8 mouse cellular contexts compared by ENCODE assay signal in genomic region chr2:129296086-129296485, GRCm38 (mm10). TPM values are rescaled to one million over a fixed set of nuclear protein-coding genes. Genes with fewer than 3 reads are reported as not detected.
DNase-seq lines count a peak whose midpoint lies in the region; ATAC-seq and TF ChIP-seq lines count a peak whose summit lies in the region.

No protein-coding gene starts in this region.

- no peak for DNase-seq in liver, embryonic 11.5 days (ENCODE audit: low spot score)
- DNase-seq in liver = no peak
- peak; percentile 29 for DNase-seq in c-Kit-negative CD71-positive TER-119-positive erythroid progenitor cells, embryonic 14.5 days (ENCODE audit: low read depth, low spot score)
- no peak for DNase-seq in midbrain, postnatal 0 days (ENCODE audit: low spot score)
- no peak for DNase-seq in thymus, postnatal 25 days
- DNase-seq in kidney, postnatal 14 days = no peak
- DNase-seq in left cerebral cortex, adult 8-10 months (ENCODE audit: low spot score in 2 of 2) = no peak

- peaks cover 4% of the 10 kb centered on the region for H3K4me1 ChIP-seq in liver, embryonic 11.5 days (replicated peaks; ENCODE audit: control insufficient read depth, insufficient read depth, low read length)
- peaks cover 6% of the 10 kb centered on the region for H3K4me1 ChIP-seq in hindbrain, embryonic 16.5 days (ENCODE audit: control insufficient read depth, insufficient read depth, low read depth, low read length)
- H3K4me1 ChIP-seq in midbrain, postnatal 0 days (ENCODE audit: insufficient read depth, low read length) = peaks cover 4% of the 10 kb centered on the region; the same call in 1 of the 2 replicates

- H3K27me3 ChIP-seq in liver, embryonic 11.5 days (replicated peaks; ENCODE audit: control insufficient read depth, insufficient read depth, low read length) = no peaks in the 10 kb centered on the region
- H3K27me3 ChIP-seq in hindbrain, embryonic 16.5 days (replicated peaks; ENCODE audit: control insufficient read depth, insufficient read depth, low read length) = no peaks in the 10 kb centered on the region
- H3K27me3 ChIP-seq in midbrain, postnatal 0 days (ENCODE audit: insufficient read depth, low read length) = no peaks in the 10 kb centered on the region

- peak overlapping the region; percentile 91 for H3K9ac ChIP-seq in liver, embryonic 11.5 days (ENCODE audit: low read depth, low read length)
- H3K9ac ChIP-seq in hindbrain, embryonic 16.5 days (ENCODE audit: low read depth, low read length) = no peak overlapping the region; the same call in 1 of the 2 replicates
- no peak overlapping the region for H3K9ac ChIP-seq in midbrain, postnatal 0 days (replicated peaks; ENCODE audit: low read length, poor library complexity, severe bottlenecking)

- peak overlapping the region; percentile 89 for H3K4me3 ChIP-seq in liver, embryonic 11.5 days (ENCODE audit: low read depth, low read length)
- peak overlapping the region; percentile 93 for H3K4me3 ChIP-seq in hindbrain, embryonic 16.5 days (ENCODE audit: low read length)
- peak overlapping the region; percentile 73; the same call in 1 of the 2 replicates for H3K4me3 ChIP-seq in midbrain, postnatal 0 days (ENCODE audit: low read depth, low read length)

- H3K27ac ChIP-seq in liver, embryonic 11.5 days (ENCODE audit: low read depth, low read length) = peak overlapping the region; percentile 95; the same call in 1 of the 2 replicates
- H3K27ac ChIP-seq in hindbrain, embryonic 16.5 days (ENCODE audit: low read depth, low read length) = no peak overlapping the region
- no peak overlapping the region for H3K27ac ChIP-seq in midbrain, postnatal 0 days (ENCODE audit: low read depth, low read length)

- no peaks in the 10 kb centered on the region for H3K9me3 ChIP-seq in liver, embryonic 11.5 days (ENCODE audit: control insufficient read depth, low read length)
- no peaks in the 10 kb centered on the region for H3K9me3 ChIP-seq in hindbrain, embryonic 16.5 days (ENCODE audit: control insufficient read depth, low read length)
- H3K9me3 ChIP-seq in midbrain, postnatal 0 days (ENCODE audit: low read length) = no peaks in the 10 kb centered on the region

- 74% methylated on average over 5 of the region's 5 CpGs for WGBS in liver, embryonic 11.5 days
- 46% methylated on average over 5 of the region's 5 CpGs for WGBS in hindbrain, embryonic 16.5 days
- WGBS in midbrain, postnatal 0 days = 52% methylated on average over 5 of the region's 5 CpGs

- TF ChIP-seq CTCF in midbrain, postnatal 0 days (IDR thresholded peaks at IDR 0.05) = no peak

- peaks cover 3% of the 10 kb centered on the region for H3K36me3 ChIP-seq in liver, embryonic 11.5 days (ENCODE audit: control insufficient read depth, insufficient read depth, low read length)
- no peaks in the 10 kb centered on the region for H3K36me3 ChIP-seq in hindbrain, embryonic 16.5 days (ENCODE audit: control insufficient read depth, insufficient read depth, low read length)
- no peaks in the 10 kb centered on the region for H3K36me3 ChIP-seq in midbrain, postnatal 0 days (ENCODE audit: insufficient read depth, low read length)

- H3K4me2 ChIP-seq in liver, embryonic 11.5 days = peak overlapping the region; percentile 81
- H3K4me2 ChIP-seq in hindbrain, embryonic 16.5 days (ENCODE audit: low read length) = peak overlapping the region; percentile 86
- H3K4me2 ChIP-seq in midbrain, postnatal 0 days (ENCODE audit: low read depth, low read length, poor library complexity, severe bottlenecking) = peak overlapping the region; percentile 93; the same call in 1 of the 2 replicates

- ATAC-seq in liver, embryonic 11.5 days (replicated peaks; ENCODE audit: low FRiP score) = no peak
- ATAC-seq in hindbrain, embryonic 16.5 days = no peak
- ATAC-seq in midbrain, postnatal 0 days (ENCODE audit: low FRiP score) = no peak

RNA-seq across cellular contexts. Expression of gene Ckap2l, which starts 0.9 kb away (rescaled TPM):
- 55.1 and 63.7 TPM in 2 replicates for polyA plus RNA-seq in liver, embryonic 11.5 days (2014; fragmentation: Nextera tagmentation; extraction: Ambion mirVana)
- polyA plus RNA-seq in hindbrain, embryonic 16.5 days (2015; fragmentation: Nextera tagmentation; extraction: Ambion mirVana) = 9.7 and 13.3 TPM in 2 replicates
- 2.6 and 5.8 TPM in 2 replicates for total RNA-seq in midbrain, postnatal 0 days (2014; rRNA removed)
- 4.8 and 5.0 TPM in 2 replicates for polyA plus RNA-seq in midbrain, postnatal 0 days (2015; fragmentation: Nextera tagmentation; extraction: Ambion mirVana)
- total RNA-seq in left cerebral cortex, adult 8-10 months (2022) = under 1 TPM; 0.63 to 0.78 (median 0.76) TPM

RNA-seq across cellular contexts. Expression of gene Il1a, which starts 13.7 kb away (rescaled TPM):
- 2.2 and 2.5 TPM in 2 replicates for polyA plus RNA-seq in liver, embryonic 11.5 days (2014; fragmentation: Nextera tagmentation; extraction: Ambion mirVana)
- polyA plus RNA-seq in hindbrain, embryonic 16.5 days (2015; fragmentation: Nextera tagmentation; extraction: Ambion mirVana) = 0.19 and 0.34 TPM in 2 replicates
- total RNA-seq in midbrain, postnatal 0 days (2014; rRNA removed) = 0.52 and 0.93 TPM in 2 replicates
- 0.21 and 0.31 TPM in 2 replicates for polyA plus RNA-seq in midbrain, postnatal 0 days (2015; fragmentation: Nextera tagmentation; extraction: Ambion mirVana)
- 1 to 10 TPM in 2 of 4 experiments, under 1 TPM in 2; 0.70 to 1.0 (median 0.87) TPM for total RNA-seq in left cerebral cortex, adult 8-10 months (2022)
